Mouse (Mus musculus) thymus, adult 2 months (tissue): Measurements from ENCODE around the gene Htra1.

Experiments used
- CTCF ChIP-seq: fragments of 200-500 bp; IDR thresholded peaks from 2 replicates; pipeline ENCODE4 v1.5.1; 2012; ENCODE audit warnings: mild to moderate bottlenecking, control low read depth, low read length, moderate library complexity, borderline replicate concordance; ENCODE audit not compliant: control insufficient read depth, poor library complexity, insufficient read depth; ENCODE audit errors: extremely low read depth
- POLR2A ChIP-seq: fragments of 200-500 bp; IDR thresholded peaks from 2 replicates; pipeline ENCODE4 v1.6.1; 2012; ENCODE audit warnings: mild to moderate bottlenecking, low read length, control low read depth, moderate library complexity; ENCODE audit not compliant: control insufficient read depth, poor library complexity, insufficient read depth; ENCODE audit errors: extremely low read depth

DNA sequence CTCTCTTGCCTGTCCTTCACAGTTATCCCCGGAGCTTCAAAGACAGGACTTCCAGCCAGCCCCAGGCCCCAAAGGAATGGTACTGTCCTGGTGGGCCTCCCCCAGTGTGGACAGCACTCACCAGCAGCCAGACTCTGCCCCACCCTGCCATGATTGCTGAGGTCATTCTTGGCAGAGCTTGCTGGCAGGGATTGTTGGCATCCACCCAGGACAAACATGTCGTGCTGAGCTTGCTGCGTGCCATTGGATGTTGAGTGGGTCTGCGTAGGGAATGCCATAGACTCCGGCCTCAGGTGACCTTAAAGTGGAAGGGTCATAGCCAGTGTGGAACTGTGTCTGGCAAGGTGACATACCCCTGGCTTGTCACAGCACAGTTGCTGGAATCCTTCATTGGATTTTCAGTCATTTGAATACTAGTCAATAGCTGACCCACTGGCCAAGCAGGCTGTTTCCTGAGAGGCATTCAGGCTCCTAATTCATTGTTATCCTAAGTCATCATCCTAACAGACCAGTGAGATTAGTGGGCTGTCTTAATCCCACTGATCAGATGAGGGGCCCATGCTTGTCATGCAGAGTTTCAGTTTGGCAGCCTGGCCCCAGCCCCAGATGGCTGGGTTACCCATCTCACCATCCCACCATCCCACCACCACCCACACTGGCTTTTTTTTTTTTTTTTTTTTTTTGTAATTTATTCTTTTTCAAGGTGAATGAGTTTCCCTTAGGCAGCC, 42.0 kb downstream of the Htra1 start:
- no peak for TF ChIP-seq POLR2A
- no peak for TF ChIP-seq CTCF
